Mouse (Mus musculus) heart, postnatal 0 days (tissue): Measurements from ENCODE around the gene Npr1. TPM values are rescaled to one million over a fixed set of nuclear protein-coding genes. Genes with fewer than 3 reads are reported as not detected.

ENCODE experiments used
- ATAC-seq: fragments of 200-750 bp; cut with Nextera tagmentation; 2 replicates; pipeline ENCODE4 v1.8.0; 2017; ENCODE audit warnings: low read depth, moderate number of reproducible peaks, moderate library complexity; ENCODE audit not compliant: insufficient read depth
- DNase-seq: peaks from one replicate; pipeline ENCODE4 v3.0.0-alpha.2; 2016; ENCODE audit warnings: low spot score
- H3K27ac ChIP-seq: fragments of 300-500 bp; sonication (generic); 2 replicates; pipeline ENCODE4 v1.5.1; 2014; ENCODE audit warnings: low read depth, mild to moderate bottlenecking
- H3K27me3 ChIP-seq: fragments of 300-500 bp; sonication (generic); 2 replicates; pipeline ENCODE4 v1.6.1; 2014; ENCODE audit warnings: low read length, mixed read lengths; ENCODE audit not compliant: control insufficient read depth, insufficient read depth
- H3K36me3 ChIP-seq: fragments of 300-500 bp; sonication (generic); replicated peaks from 2 replicates; pipeline ENCODE4 v1.6.1; 2014; ENCODE audit warnings: low read length, mixed read lengths; ENCODE audit not compliant: control insufficient read depth, insufficient read depth
- H3K4me1 ChIP-seq: fragments of 300-500 bp; sonication (generic); 2 replicates; pipeline ENCODE4 v1.6.1; 2014; ENCODE audit warnings: antibody characterized with exemption; ENCODE audit not compliant: control insufficient read depth, insufficient read depth
- H3K4me2 ChIP-seq: fragments of 300-500 bp; sonication (generic); 2 replicates; pipeline ENCODE4 v1.6.1; 2014; ENCODE audit warnings: low read depth, mild to moderate bottlenecking, low read length, moderate library complexity
- H3K4me3 ChIP-seq: fragments of 300-500 bp; sonication (generic); 2 replicates; pipeline ENCODE4 v1.5.1; 2014; ENCODE audit warnings: low read depth, low read length
- H3K9ac ChIP-seq: fragments of 300-500 bp; sonication (generic); replicated peaks from 2 replicates; pipeline ENCODE4 v1.6.1; 2014; ENCODE audit warnings: low read depth, low read length, mixed read lengths
- H3K9me3 ChIP-seq: fragments of 300-500 bp; sonication (generic); replicated peaks from 2 replicates; pipeline ENCODE4 v1.6.1; 2016; ENCODE audit warnings: low read length; ENCODE audit not compliant: control insufficient read depth
- CTCF ChIP-seq: IDR thresholded peaks from 2 replicates; pipeline ENCODE4 v1.5.1; 2016; ENCODE audit warnings: antibody characterized with exemption, control low read depth, low read depth
- EP300 ChIP-seq: IDR thresholded peaks from 2 replicates; pipeline ENCODE4 v1.6.1; 2016; ENCODE audit warnings: antibody characterized with exemption, low read depth
- WGBS: fragments of 180-500 bp; shearing (Covaris S2); extraction: QIAGEN DNeasy Blood & Tissue Kit; methylation state at CpG from one replicate; pipeline ENCODE4 v1.1.7; 2014; 5-methylcytosine and 5-hydroxymethylcytosine counted together
- polyA plus RNA-seq: library from polyadenylated mRNA; unstranded; fragments of >200 nt; fragmentation: Nextera tagmentation; extraction: Ambion mirVana; gene quantifications from 2 replicates; pipeline ENCODE4 v1.2.1, GENCODE M21; 2015
- total RNA-seq: library from RNA; depleted of rRNA; stranded (reverse); fragments of >200 nt; gene quantifications from 2 replicates; pipeline ENCODE4 v1.2.3, GENCODE M21; 2014; ENCODE audit warnings: low replicate concordance

Npr1 gene
- total and polyA plus RNA-seq, 2 experiments from 2014 or later, result 11.2 to 30.9 TPM

DNA sequence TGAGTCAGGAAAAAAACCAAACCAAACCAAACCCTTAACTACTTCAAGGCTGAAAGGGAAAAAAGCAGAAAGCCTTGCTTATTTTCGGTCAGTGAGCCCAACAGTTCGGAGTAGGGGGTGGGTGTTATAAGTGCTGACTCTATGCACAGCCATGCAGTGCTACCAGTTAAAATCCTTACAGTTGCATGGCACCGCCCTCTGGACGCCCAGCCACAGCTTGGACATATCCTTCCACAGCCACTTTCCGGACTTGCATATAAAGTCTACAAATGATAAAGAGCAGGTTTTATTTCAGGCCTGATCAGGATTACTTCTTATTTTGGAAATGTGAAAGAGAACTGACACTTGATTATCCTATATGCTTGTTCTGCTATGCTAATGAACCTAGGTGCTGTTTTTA lies 39.5 kb upstream of the Npr1 start:
- no peaks in the 10 kb centered on the region for H3K27me3 ChIP-seq
- 88% methylated on average over 5 of the region's 5 CpGs for WGBS
- ATAC-seq (no peak), DNase-seq (no peak)
- no peak for TF ChIP-seq EP300
- TF ChIP-seq CTCF, result no peak
- peaks cover 67% of the 10 kb centered on the region for H3K36me3 ChIP-seq
- H3K4me1 ChIP-seq, result peaks cover 11% of the 10 kb centered on the region
- H3K27ac ChIP-seq, result no peak overlapping the region
- H3K9me3 ChIP-seq, result no peaks in the 10 kb centered on the region
- H3K4me3 ChIP-seq, result no peak overlapping the region
- H3K9ac ChIP-seq, result no peak overlapping the region
- no peak overlapping the region for H3K4me2 ChIP-seq

GRCm38 (mm10) chr3:90503444-90503843 lies 37.8 kb upstream of the Npr1 start:
- Histone ChIP-seq H3K27me3 (no peaks in the 10 kb centered on the region), H3K4me3 (no peak overlapping the region), H3K4me2 (no peak overlapping the region), H3K36me3 (peaks cover 83% of the 10 kb centered on the region), H3K9ac (no peak overlapping the region), H3K9me3 (no peaks in the 10 kb centered on the region), H3K27ac (no peak overlapping the region), H3K4me1 (peaks cover 11% of the 10 kb centered on the region)
- ATAC-seq (no peak), DNase-seq (no peak)
- TF ChIP-seq EP300 (no peak), CTCF (no peak)
- 84% methylated on average over 4 of the region's 4 CpGs for WGBS

GRCm38 (mm10) chr3:90497597-90497996 lies 31.9 kb upstream of the Npr1 start:
- Histone ChIP-seq H3K27ac (no peak overlapping the region), H3K4me3 (no peak overlapping the region), H3K4me1 (no peaks in the 10 kb centered on the region), H3K9me3 (no peaks in the 10 kb centered on the region), H3K4me2 (no peak overlapping the region), H3K36me3 (peaks cover 67% of the 10 kb centered on the region), H3K27me3 (no peaks in the 10 kb centered on the region), H3K9ac (no peak overlapping the region)
- TF ChIP-seq CTCF (no peak), EP300 (no peak)
- DNase-seq (no peak), ATAC-seq (no peak)

- Histone ChIP-seq H3K9me3 (no peaks in the 10 kb centered on the region), H3K4me1 (no peaks in the 10 kb centered on the region), H3K27me3 (no peaks in the 10 kb centered on the region), H3K27ac (no peak overlapping the region), H3K36me3 (peaks cover 51% of the 10 kb centered on the region), H3K9ac (no peak overlapping the region), H3K4me2 (no peak overlapping the region), H3K4me3 (no peak overlapping the region)
- TF ChIP-seq EP300 (no peak), CTCF (no peak)
- ATAC-seq (no peak), DNase-seq (no peak)
- 80% methylated on average over 7 of the region's 7 CpGs for WGBS
Observed at GRCm38 (mm10) chr3:90495850-90496525, 30.3 kb upstream of the Npr1 start.

- H3K9me3 ChIP-seq, result no peaks in the 10 kb centered on the region
- no peak overlapping the region for H3K9ac ChIP-seq
- 65% methylated on average over 4 of the region's 4 CpGs for WGBS
- peaks cover 7% of the 10 kb centered on the region for H3K4me1 ChIP-seq
- H3K27ac ChIP-seq, result no peak overlapping the region
- H3K4me2 ChIP-seq, result no peak overlapping the region
- TF ChIP-seq EP300 (no peak), CTCF (no peak)
- H3K27me3 ChIP-seq, result no peaks in the 10 kb centered on the region
- H3K36me3 ChIP-seq, result peaks cover 37% of the 10 kb centered on the region
- DNase-seq (no peak), ATAC-seq (no peak)
- H3K4me3 ChIP-seq, result no peak overlapping the region
Observed at GRCm38 (mm10) chr3:90493831-90494540, 28.3 kb upstream of the Npr1 start.
